Mouse (Mus musculus) gonadal fat pad, adult 2 months (tissue): ENCODE measurements around the gene Afm. TPM values are rescaled to one million over a fixed set of nuclear protein-coding genes. Genes with fewer than 3 reads are reported as not detected.

Experiments
- DNase-seq: peaks from one replicate; pipeline ENCODE4 v3.0.0-alpha.2; 2012; ENCODE audit warnings: low read depth
- polyA plus RNA-seq: library from polyadenylated mRNA; depleted of rRNA; stranded (reverse); fragments of >200 nt; gene quantifications from 2 replicates; pipeline ENCODE4 v1.2.3, GENCODE M21; 2012

Afm gene
- polyA plus RNA-seq, 1 experiment, result 0.09 TPM

- DNase-seq, result no peak
Measured at GRCm38 (mm10) chr5:90556052-90556451, 37.3 kb downstream of the Afm start.

GRCm38 (mm10) chr5:90560743-90561142 is 42.0 kb downstream of the Afm start, which contains the start of gene 5830473C10Rik:
5830473C10Rik (plus strand) TSS chr5:90561107.
- no peak for DNase-seq

- DNase-seq, result no peak
Measured at GRCm38 (mm10) chr5:90561721-90562275, 43.1 kb downstream of the Afm start.

- DNase-seq, result no peak
Measured at GRCm38 (mm10) chr5:90562880-90563279, 44.1 kb downstream of the Afm start.

DNA sequence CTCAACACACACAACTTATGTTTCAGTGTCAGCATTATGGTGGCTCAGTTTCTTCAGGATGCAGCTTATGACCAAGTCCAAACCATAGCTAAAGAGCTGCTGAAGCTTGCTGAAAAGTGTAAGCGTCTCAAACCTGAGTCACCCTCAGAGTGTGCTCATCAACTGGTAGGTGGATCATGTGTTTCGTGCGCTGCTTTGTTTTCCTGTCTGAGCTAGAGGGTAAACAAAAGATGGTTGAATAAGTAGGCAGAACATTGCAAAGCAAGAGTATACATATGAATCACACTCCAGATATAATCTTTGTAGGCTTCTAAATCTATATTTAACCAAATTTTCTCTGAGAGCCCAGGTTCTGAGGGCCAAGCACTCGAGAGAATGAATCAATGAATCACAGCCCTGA is 45.4 kb downstream of the Afm start:
- no peak for DNase-seq

- DNase-seq, result no peak
Measured at GRCm38 (mm10) chr5:90565205-90565604, 46.5 kb downstream of the Afm start.

- no peak for DNase-seq
Measured at GRCm38 (mm10) chr5:90567788-90568187, 49.1 kb downstream of the Afm start.

DNA sequence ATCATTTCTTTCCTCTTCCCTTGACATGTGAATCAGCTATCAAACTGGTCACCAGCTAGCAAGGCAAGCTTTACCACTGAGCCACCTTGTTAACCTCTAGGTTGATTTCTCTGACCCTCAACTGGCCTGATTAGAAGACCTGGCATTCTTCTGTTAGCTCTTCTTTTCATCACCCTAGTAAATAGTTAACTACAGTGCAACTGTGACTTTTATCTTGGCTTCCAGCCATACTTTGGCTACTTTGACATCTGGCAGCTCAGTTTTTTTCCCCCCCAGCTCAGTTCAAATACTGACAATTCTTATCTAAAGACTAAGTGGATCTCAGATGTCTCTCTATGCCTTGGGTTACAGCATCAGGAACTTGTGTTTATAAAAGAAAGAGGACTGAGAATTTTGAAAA is 49.6 kb downstream of the Afm start:
- DNase-seq, result no peak

DNA sequence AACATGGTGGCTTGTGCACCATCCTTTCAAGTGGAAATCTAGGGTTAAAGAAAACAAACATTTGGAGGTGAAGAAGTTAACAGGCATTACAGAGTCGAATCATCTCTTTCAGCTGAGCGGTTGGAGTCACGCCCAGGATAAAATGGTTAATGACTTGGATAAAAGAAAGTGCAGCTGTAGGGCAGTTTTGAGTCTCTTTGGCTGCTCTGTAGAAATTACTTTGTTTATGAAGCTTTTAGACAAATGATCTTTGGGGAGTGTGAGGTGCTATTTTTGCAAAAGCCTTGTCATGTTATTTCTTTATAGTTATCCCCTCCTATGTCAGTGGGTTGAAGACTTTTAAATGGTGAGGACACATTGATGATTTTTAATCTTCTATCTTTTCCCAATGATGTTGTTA is 52.5 kb downstream of the Afm start:
- no peak for DNase-seq

GRCm38 (mm10) chr5:90577751-90578150 is 59.0 kb downstream of the Afm start:
- no peak for DNase-seq

GRCm38 (mm10) chr5:90579556-90579955 is 60.8 kb downstream of the Afm start:
- no peak for DNase-seq

DNA sequence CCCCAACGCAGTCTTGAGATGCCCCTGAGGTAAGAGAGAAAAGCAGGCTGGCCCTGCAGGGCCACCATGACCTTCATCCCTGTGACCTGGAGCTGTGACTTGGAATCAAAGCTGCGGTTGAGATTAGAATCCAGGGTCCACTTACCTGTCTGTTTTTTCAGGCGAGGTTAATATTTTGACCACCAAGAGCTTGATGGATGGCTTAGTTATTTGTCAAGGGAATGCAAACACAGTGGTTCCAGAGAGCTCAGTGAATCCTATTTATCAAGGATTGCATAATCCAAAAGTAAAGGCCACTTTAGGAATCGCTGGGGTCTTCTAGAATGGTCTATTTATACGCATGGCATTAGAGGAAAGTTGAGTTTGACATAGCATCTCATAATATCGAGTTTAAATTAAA is 63.4 kb downstream of the Afm start:
- no peak for DNase-seq

DNA sequence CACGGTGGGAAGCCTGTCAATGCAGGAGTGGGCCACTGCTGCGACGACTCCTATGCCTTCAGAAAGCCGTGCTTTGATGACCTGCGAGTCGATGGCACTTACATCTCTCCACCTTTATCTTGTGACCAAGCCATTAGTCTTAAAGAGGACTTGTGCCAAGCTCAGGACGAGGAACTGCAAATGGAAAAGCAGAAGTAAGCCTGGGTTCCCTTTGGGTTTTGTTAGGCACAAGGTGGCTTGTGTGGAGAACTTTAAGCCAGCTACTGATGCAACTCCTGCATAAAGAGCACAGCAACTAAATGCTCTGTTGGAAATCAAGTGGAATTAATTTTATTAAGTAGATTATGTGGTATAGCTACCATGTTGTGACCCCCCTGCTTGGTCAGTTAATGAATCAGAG is 66.1 kb downstream of the Afm start:
- no peak for DNase-seq

DNA sequence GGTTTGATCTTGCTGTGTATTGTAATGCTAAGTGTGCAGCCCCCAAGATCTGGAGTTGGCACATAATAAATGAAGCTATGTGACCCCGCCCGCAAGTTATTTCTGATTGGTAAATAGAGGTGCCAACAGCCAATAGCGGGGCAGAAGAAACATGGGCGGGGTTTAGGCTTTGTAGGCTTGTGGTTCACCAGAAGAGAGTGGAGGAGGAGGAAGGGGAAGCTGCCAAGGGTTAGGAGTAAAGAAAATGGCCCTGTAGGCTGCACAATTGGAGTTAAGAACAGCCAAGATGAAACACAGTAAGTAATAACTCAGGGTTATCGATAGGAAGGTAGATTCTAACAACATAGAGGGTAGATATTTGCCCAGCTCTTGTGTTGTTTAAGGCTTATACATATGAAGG is 67.8 kb downstream of the Afm start:
- DNase-seq, result no peak

DNA sequence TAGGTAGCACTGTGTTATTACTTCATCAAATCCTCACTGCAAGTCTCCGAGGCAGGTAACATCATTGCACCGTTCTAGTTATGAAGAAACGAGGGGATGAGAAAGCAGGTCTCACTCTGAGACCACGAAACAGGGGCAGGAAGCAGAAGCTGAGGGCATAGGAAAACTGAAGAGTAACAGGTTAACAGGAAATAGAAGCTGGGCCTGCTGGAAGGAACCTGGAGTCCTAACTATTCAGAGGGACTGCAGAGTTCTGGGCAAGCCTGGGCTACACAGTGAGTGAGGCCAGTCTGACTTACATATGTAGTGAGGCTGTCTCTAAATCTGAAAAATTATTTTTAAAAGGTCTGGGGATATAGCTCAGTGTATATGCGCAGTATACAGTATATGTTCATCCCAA is 69.4 kb downstream of the Afm start:
- DNase-seq, result no peak

DNA sequence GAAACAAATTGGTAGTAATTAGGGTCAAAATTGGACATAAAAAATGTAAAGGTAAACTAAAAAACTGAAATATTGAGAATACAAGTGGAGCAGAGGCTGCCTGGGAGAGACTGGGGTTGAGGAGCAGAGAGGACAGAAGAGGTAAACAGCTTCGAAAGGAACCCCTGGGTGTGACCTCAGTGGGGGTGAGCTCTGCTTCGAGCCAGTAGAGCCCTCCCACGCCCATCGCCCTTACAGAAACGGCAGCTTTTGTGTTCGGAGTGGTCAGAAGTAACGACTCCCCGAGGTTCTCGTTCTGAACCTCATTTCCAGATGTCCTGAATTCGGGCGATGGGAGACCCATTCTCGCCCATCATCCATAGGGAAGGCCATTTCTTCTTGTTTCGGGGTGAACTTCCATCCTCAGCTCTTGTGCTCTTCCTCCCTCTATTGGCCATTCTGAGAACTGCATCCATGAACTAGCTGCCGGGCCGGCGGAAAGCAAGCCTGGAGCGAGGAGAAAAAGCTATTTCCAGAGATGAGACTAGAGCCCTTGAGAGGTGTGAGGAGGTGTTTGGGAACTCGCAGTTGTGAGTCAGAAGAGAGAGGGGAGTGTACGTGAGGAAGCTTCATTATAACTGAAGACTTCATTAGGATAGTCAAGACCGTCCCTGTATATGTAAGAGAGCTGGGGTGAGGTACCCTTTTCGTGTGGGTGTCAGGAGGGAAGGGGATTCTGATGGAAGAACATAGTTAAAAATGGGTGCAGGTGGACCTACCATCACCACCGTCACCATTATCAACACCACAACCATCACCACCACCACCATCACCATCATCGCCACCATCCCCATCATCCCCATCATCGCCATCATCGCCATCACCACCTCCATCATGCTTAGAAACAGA is 70.2 kb downstream of the Afm start:
- DNase-seq, result no peak

GRCm38 (mm10) chr5:90590676-90591075 is 71.9 kb downstream of the Afm start:
- no peak for DNase-seq

- no peak for DNase-seq
Measured at GRCm38 (mm10) chr5:90591936-90592335, 73.2 kb downstream of the Afm start.

GRCm38 (mm10) chr5:90594945-90595344 is 76.2 kb downstream of the Afm start:
- no peak for DNase-seq

- DNase-seq, result no peak
Measured at GRCm38 (mm10) chr5:90596155-90596554, 77.4 kb downstream of the Afm start.

DNA sequence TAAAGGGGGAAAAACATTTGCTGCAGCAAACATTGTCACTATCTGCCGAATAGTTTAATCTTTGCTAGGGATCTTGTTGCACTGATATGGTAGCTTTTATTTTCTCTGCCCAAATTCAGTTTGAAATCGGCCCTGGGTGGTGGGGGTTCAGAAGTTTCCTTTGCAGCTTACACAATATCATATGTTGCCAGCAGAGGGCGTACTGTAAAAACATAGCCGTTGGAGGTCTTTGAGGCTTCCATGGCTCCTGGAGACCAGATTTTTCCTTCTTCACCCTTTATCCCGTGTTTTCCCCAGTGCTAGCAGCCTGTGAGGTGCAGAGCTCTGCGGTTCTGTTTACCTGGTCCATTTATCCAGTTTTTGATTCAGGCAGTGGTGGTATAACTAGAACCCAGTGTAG is 82.7 kb downstream of the Afm start:
- no peak for DNase-seq
